Mouse (Mus musculus) embryonic facial prominence, embryonic 11.5 days (tissue): ENCODE measurements at regions not wholly inside any gene's neighbourhood (a gene's known extent, or its start where the extent isn't known, plus 50 kb on each side); places are given as distances from the start of the nearest gene placed in this dataset.

Experiments used
- ATAC-seq: fragments of 200-750 bp; cut with Nextera tagmentation; replicated peaks from 2 replicates; pipeline ENCODE4 v1.8.0; 2017; ENCODE audit warnings: low read depth; ENCODE audit not compliant: insufficient number of reproducible peaks, low FRiP score, low TSS enrichment
- DNase-seq: peaks from one replicate; pipeline ENCODE4 v3.0.0-alpha.2; 2015; ENCODE audit warnings: low spot score
- H3K27ac ChIP-seq: fragments of 300-500 bp; sonication (generic); replicated peaks from 2 replicates; pipeline ENCODE4 v1.5.1; 2014; ENCODE audit warnings: mild to moderate bottlenecking, low read depth, low read length, control low read depth
- H3K27me3 ChIP-seq: fragments of 300-500 bp; sonication (generic); 2 replicates; pipeline ENCODE4 v1.6.1; 2014; ENCODE audit warnings: mild to moderate bottlenecking, low read length, moderate library complexity, mixed read lengths; ENCODE audit not compliant: control insufficient read depth, insufficient read depth
- H3K36me3 ChIP-seq: fragments of 300-500 bp; sonication (generic); replicated peaks from 2 replicates; pipeline ENCODE4 v1.6.1; 2014; ENCODE audit warnings: low read depth, mild to moderate bottlenecking, low read length, moderate library complexity, mixed read lengths; ENCODE audit not compliant: control insufficient read depth, insufficient read depth
- H3K4me1 ChIP-seq: fragments of 300-500 bp; sonication (generic); 2 replicates; pipeline ENCODE4 v1.6.1; 2014; ENCODE audit warnings: low read length, mixed read lengths; ENCODE audit not compliant: control insufficient read depth, insufficient read depth
- H3K4me2 ChIP-seq: fragments of 300-500 bp; sonication (generic); 2 replicates; pipeline ENCODE4 v1.6.1; 2014; ENCODE audit warnings: low read depth, mild to moderate bottlenecking, control low read depth, low read length, moderate library complexity
- H3K4me3 ChIP-seq: fragments of 300-500 bp; sonication (generic); 2 replicates; pipeline ENCODE4 v1.5.1; 2014; ENCODE audit warnings: low read depth, low read length, control low read depth
- H3K9ac ChIP-seq: fragments of 300-500 bp; sonication (generic); replicated peaks from 2 replicates; pipeline ENCODE4 v1.6.1; 2014; ENCODE audit warnings: mild to moderate bottlenecking, control low read depth, low read length
- H3K9me3 ChIP-seq: fragments of 300-500 bp; sonication (generic); replicated peaks from 2 replicates; pipeline ENCODE4 v1.6.1; 2016; ENCODE audit warnings: mild to moderate bottlenecking, low read length, inconsistent platforms, mixed read lengths; ENCODE audit not compliant: control insufficient read depth
- WGBS: fragments of 180-500 bp; shearing (Covaris S2); extraction: QIAGEN DNeasy Blood & Tissue Kit; methylation state at CpG from one replicate; pipeline ENCODE4 v1.1.7; 2014; 5-methylcytosine and 5-hydroxymethylcytosine counted together

DNA sequence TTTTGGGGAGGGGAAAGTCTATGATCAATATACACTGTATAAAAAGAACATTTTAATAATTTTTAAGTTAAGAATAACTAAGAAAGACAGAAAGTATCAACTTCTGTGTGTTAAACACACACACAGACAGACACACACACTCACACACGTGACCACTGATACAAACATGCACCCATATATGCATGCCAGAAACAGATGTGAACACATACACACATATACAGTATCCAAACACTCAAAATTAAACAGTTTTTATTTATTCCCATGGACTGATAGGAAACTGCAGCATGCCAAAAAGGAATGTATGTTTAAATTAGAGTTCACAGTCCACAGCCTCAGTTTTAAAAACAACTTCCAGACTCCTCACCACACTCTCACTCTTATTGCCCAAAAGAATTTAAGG is 203.4 kb upstream of the Tbl1x start:
- Histone ChIP-seq H3K4me2 (no peak overlapping the region), H3K9me3 (no peaks in the 10 kb centered on the region), H3K36me3 (no peaks in the 10 kb centered on the region), H3K27ac (no peak overlapping the region), H3K9ac (no peak overlapping the region), H3K4me3 (no peak overlapping the region), H3K27me3 (no peaks in the 10 kb centered on the region), H3K4me1 (no peaks in the 10 kb centered on the region)
- WGBS = 55% methylated on average over 1 of the region's 1 CpGs
- ATAC-seq (no peak), DNase-seq (no peak)

DNA sequence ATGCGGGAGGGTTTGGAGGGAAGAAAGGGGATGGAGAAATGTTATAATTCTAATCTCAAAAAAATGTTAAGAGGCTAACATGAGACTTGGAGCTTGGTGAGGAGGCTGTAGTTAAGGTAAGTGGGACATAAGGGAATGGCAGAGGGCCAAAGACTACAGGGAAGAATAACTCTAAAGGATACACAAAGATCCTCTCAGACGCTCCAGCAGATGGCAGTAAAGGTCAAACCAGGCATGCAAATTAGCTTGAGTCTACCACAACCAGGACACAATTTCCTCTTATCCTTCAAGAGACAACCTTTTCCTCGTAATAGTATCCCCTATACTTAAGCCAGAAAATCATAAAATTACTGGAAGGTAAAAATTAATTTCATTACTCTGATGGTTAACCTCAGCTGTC is 196.4 kb upstream of the Tbl1x start:
- H3K4me3 ChIP-seq = no peak overlapping the region
- no peaks in the 10 kb centered on the region for H3K4me1 ChIP-seq
- H3K36me3 ChIP-seq = no peaks in the 10 kb centered on the region
- WGBS = 62% methylated on average over 3 of the region's 3 CpGs
- H3K27me3 ChIP-seq = no peaks in the 10 kb centered on the region
- no peak overlapping the region for H3K4me2 ChIP-seq
- ATAC-seq (no peak), DNase-seq (peak; percentile 23)
- H3K27ac ChIP-seq = no peak overlapping the region
- H3K9ac ChIP-seq = no peak overlapping the region
- no peaks in the 10 kb centered on the region for H3K9me3 ChIP-seq

DNA sequence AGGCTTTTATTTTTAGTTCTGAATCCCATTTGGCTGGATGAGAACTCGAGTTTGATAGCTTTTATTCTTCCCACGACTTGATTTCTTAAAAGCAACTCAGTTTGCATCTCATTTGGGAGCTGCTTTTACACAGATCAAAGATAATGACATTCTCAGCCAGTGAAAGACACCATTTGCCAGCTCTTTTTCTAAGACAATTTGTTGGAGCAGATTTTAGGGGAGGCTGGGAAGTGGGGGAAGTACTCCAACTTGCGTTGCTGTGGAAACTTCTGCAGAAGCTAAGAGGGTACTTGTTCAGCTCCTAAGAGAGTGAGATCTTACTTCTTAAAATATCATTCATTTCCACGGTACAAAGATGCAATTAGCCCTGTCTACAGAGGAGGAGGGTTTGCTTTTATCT is 187.2 kb upstream of the Tbl1x start:
- no peaks in the 10 kb centered on the region for H3K27me3 ChIP-seq
- no peak overlapping the region for H3K27ac ChIP-seq
- 43% methylated on average over 4 of the region's 4 CpGs for WGBS
- ATAC-seq (no peak), DNase-seq (no peak)
- no peak overlapping the region for H3K4me3 ChIP-seq
- no peaks in the 10 kb centered on the region for H3K4me1 ChIP-seq
- no peak overlapping the region for H3K9ac ChIP-seq
- no peaks in the 10 kb centered on the region for H3K9me3 ChIP-seq
- H3K4me2 ChIP-seq = no peak overlapping the region
- no peaks in the 10 kb centered on the region for H3K36me3 ChIP-seq

DNA sequence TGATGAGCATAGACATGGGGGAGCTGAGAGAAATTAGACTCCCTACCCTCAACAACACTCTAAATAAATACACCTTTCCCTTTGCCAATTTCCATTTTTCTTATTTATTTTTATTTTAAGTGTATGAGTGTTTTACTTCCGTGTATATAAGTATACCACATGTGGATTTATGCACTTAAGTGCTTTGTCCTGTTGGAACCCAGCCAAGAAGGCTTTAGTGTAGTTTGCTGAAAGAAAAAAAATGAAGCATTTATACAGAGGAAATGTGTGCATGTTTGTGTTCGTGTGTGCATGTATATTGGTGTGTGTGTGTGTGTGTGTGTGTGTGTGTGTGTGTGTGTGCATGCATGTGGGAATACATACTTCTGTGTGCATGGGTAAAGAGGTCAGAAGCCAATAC is 157.6 kb upstream of the Tbl1x start:
- ATAC-seq (no peak), DNase-seq (no peak)
- H3K27ac ChIP-seq = no peak overlapping the region
- no peaks in the 10 kb centered on the region for H3K36me3 ChIP-seq
- no peak overlapping the region for H3K4me2 ChIP-seq
- no peaks in the 10 kb centered on the region for H3K9me3 ChIP-seq
- WGBS = 59% methylated on average over 2 of the region's 2 CpGs
- no peak overlapping the region for H3K9ac ChIP-seq
- no peak overlapping the region for H3K4me3 ChIP-seq
- H3K27me3 ChIP-seq = no peaks in the 10 kb centered on the region
- no peaks in the 10 kb centered on the region for H3K4me1 ChIP-seq

DNA sequence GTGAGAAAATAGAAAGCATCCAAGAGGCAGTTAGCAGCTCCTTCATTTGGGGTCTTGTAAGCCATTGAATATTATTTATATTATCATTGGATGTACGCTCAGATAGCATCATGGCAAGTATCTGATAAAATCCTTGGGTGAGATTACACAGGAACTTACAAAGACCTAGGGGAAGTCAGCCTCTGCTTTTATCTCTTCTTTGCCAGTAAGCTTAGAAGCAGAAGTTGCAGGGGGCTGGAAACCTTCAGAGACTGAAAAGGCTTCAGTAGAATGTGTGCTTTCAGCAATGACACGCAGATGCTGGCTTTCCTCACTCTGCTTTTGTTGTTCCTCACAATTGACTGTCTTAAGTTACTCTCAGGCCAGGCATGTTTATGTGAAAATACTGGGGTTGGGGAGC is 150.3 kb upstream of the Tbl1x start:
- H3K4me3 ChIP-seq = no peak overlapping the region
- WGBS = 67% methylated on average over 2 of the region's 2 CpGs
- H3K9me3 ChIP-seq = no peaks in the 10 kb centered on the region
- no peaks in the 10 kb centered on the region for H3K4me1 ChIP-seq
- no peak overlapping the region for H3K9ac ChIP-seq
- H3K27ac ChIP-seq = no peak overlapping the region
- DNase-seq (no peak), ATAC-seq (no peak)
- no peak overlapping the region for H3K4me2 ChIP-seq
- H3K36me3 ChIP-seq = no peaks in the 10 kb centered on the region
- H3K27me3 ChIP-seq = no peaks in the 10 kb centered on the region

DNA sequence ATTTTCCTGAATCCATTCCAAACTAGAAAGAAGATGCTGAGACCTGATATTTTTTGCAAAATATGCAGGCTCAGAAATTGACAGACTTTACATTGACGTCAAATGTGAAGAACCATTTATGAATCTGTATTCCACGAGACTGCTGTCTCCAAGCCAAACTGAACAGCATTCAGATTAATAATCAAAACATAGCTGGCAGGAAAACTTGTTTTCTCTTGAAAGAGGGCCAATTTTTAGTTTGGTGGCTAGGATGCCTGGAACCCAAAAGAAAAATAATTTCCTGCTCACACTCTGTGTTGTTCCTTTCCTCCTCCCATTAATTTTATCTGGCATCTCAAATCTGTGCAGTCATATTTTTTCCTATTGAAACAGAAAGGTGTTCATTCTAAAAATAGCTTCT is 149.7 kb upstream of the Tbl1x start:
- Histone ChIP-seq H3K27ac (no peak overlapping the region), H3K4me1 (no peaks in the 10 kb centered on the region), H3K9ac (no peak overlapping the region), H3K9me3 (no peaks in the 10 kb centered on the region), H3K27me3 (no peaks in the 10 kb centered on the region), H3K36me3 (no peaks in the 10 kb centered on the region), H3K4me2 (no peak overlapping the region), H3K4me3 (no peak overlapping the region)
- ATAC-seq = no peak
- DNase-seq = no peak
- 80% methylated on average over 2 of the region's 2 CpGs for WGBS

DNA sequence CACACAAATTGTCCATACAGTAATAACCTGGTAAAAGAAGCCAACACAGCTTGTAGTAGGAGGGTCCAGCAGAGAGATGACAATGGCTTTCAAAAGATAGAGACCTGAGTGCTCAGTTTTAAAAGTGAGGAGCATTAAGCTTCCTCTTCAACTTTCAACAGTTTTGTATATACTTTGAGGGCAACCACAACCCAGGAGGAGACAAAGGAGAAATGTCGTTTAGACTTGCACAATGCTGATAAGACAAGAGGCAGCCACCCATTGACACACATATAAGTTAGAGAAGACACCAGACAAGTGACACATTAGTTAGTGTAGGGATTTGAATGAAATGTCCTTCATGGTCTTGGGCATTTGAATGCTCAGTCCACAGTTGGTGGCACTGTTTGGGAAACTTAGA is 147.2 kb upstream of the Tbl1x start:
- DNase-seq (no peak), ATAC-seq (no peak)
- H3K4me3 ChIP-seq = no peak overlapping the region
- no peaks in the 10 kb centered on the region for H3K27me3 ChIP-seq
- WGBS = 55% methylated on average over 1 of the region's 1 CpGs
- no peak overlapping the region for H3K27ac ChIP-seq
- H3K9me3 ChIP-seq = no peaks in the 10 kb centered on the region
- H3K4me1 ChIP-seq = no peaks in the 10 kb centered on the region
- H3K36me3 ChIP-seq = no peaks in the 10 kb centered on the region
- H3K9ac ChIP-seq = no peak overlapping the region
- no peak overlapping the region for H3K4me2 ChIP-seq

DNA sequence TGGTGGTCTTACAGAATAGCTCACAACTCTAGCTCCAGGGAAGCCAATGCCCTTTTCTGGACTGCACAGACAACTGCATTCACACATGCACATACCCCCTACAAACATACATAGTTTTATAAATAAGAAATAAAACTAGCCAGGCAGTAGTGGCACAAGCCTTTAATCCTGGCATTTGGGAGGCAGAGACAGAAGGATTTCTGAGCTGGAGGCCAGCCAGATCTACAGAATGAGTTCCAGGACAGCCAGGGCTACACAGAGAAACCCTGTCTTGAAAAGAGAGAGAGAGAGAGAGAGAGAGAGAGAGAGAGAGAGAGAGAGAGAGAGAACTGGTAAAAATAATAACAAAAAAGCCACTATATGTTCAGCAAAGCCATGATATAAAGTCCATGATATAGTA is 143.5 kb upstream of the Tbl1x start:
- H3K9ac ChIP-seq = no peak overlapping the region
- H3K27me3 ChIP-seq = no peaks in the 10 kb centered on the region
- H3K27ac ChIP-seq = no peak overlapping the region
- no peak overlapping the region for H3K4me2 ChIP-seq
- ATAC-seq = no peak
- no peaks in the 10 kb centered on the region for H3K9me3 ChIP-seq
- H3K4me1 ChIP-seq = no peaks in the 10 kb centered on the region
- DNase-seq = no peak
- H3K4me3 ChIP-seq = no peak overlapping the region
- no peaks in the 10 kb centered on the region for H3K36me3 ChIP-seq

DNA sequence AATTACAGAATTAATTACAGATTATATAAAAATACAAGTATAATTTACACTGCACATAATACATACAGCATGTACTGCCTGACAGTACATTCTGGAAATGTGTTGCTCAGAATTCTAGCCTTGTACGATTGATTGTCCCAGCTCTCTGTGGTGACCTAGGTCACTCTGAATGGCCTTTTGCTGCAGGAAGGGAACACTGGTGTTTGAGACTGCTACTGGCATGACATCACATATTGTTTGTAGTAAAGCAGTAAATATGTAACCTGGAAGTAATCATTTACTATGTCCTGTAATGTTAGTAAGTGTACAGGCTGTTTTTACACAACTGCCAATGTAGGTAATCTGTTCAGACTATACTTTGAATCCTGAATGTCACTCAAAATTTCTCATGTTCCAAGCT is 123.5 kb upstream of the Tbl1x start:
- no peaks in the 10 kb centered on the region for H3K36me3 ChIP-seq
- no peak overlapping the region for H3K4me2 ChIP-seq
- H3K9ac ChIP-seq = no peak overlapping the region
- ATAC-seq (no peak), DNase-seq (no peak)
- no peak overlapping the region for H3K4me3 ChIP-seq
- no peaks in the 10 kb centered on the region for H3K9me3 ChIP-seq
- no peaks in the 10 kb centered on the region for H3K4me1 ChIP-seq
- no peaks in the 10 kb centered on the region for H3K27me3 ChIP-seq
- WGBS = 62% methylated on average over 1 of the region's 1 CpGs
- H3K27ac ChIP-seq = no peak overlapping the region
